Mouse (Mus musculus) MEL (cell line): ENCODE data around the gene Pdia6. TPM values are rescaled to one million over a fixed set of nuclear protein-coding genes. Genes with fewer than 3 reads are reported as not detected.

Source experiments
- DNase-seq: peaks from one replicate; pipeline ENCODE4 v3.0.0; 2011; ENCODE audit warnings: low read depth, low spot score
- H3K27ac ChIP-seq: 2 replicates; pipeline ENCODE4 v1.5.1; 2012; ENCODE audit warnings: low read depth, mild to moderate bottlenecking, control low read depth, low read length, moderate library complexity; ENCODE audit not compliant: control insufficient read depth
- H3K27me3 ChIP-seq, 2 experiments: fragments of 150-350 bp in 1 of 2; sonication (generic) in 1 of 2; 2 replicates each; pipeline ENCODE4 v1.6.1; 2012; ENCODE audit warnings: low read length in 2 of 2, mild to moderate bottlenecking in 2 of 2, improper control_type of control experiment in 1 of 2, moderate library complexity in 1 of 2; ENCODE audit not compliant: insufficient read depth in 2 of 2, control insufficient read depth in 1 of 2
- H3K36me3 ChIP-seq, 2 experiments: 2 replicates each; pipeline ENCODE4 v1.6.1; 2012 to 2014; ENCODE audit warnings: low read length in 2 of 2, improper control_type of control experiment in 1 of 2, inconsistent platforms in 1 of 2, mild to moderate bottlenecking in 1 of 2; ENCODE audit not compliant: insufficient read depth in 2 of 2, control insufficient read depth in 1 of 2
- H3K4me1 ChIP-seq, 2 experiments: fragments of 150-350 bp in 1 of 2; sonication (generic) in 1 of 2; 2 replicates each; pipeline ENCODE4 v1.6.1; 2012; ENCODE audit warnings: low read length in 2 of 2, improper control_type of control experiment in 1 of 2, mild to moderate bottlenecking in 1 of 2; ENCODE audit not compliant: insufficient read depth in 2 of 2, control insufficient read depth in 1 of 2
- H3K4me3 ChIP-seq, 2 experiments: fragments of 150-350 bp in 1 of 2; sonication (generic) in 1 of 2; 2 replicates each; pipeline ENCODE4 v1.5.1; 2012; ENCODE audit warnings: low read depth in 2 of 2, low read length in 2 of 2, mild to moderate bottlenecking in 2 of 2, moderate library complexity in 2 of 2, control low read depth in 1 of 2, improper control_type of control experiment in 1 of 2; ENCODE audit not compliant: control insufficient read depth in 1 of 2, insufficient read depth in 1 of 2
- H3K79me2 ChIP-seq: 2 replicates; pipeline ENCODE4 v1.6.1; 2012; ENCODE audit warnings: mild to moderate bottlenecking, low read length, moderate library complexity; ENCODE audit not compliant: control insufficient read depth, poor library complexity, insufficient read depth
- H3K9ac ChIP-seq: 2 replicates; pipeline ENCODE4 v1.6.1; 2012; ENCODE audit warnings: low read depth, mild to moderate bottlenecking, control low read depth, low read length, moderate library complexity; ENCODE audit not compliant: control insufficient read depth, poor library complexity, severe bottlenecking
- H3K9me3 ChIP-seq: fragments of 150-350 bp; sonication (generic); replicated peaks from 2 replicates; pipeline ENCODE4 v1.6.1; 2012; ENCODE audit warnings: mild to moderate bottlenecking, low read length, improper control_type of control experiment, moderate library complexity; ENCODE audit not compliant: insufficient read depth
- BHLHE40 ChIP-seq: IDR thresholded peaks from 2 replicates; pipeline ENCODE4 v1.6.1; 2012; ENCODE audit warnings: low read depth, mild to moderate bottlenecking, inconsistent platforms, low read length, improper control_type of control experiment, borderline replicate concordance
- CTCF ChIP-seq, 3 experiments: IDR thresholded peaks in 2 of 3; conservative IDR thresholded peaks in 1 of 3; 2 replicates each; pipeline ENCODE4 v1.5.1; 2011 to 2012; ENCODE audit warnings: low read length in 3 of 3, low read depth in 2 of 3, mild to moderate bottlenecking in 2 of 3, improper control_type of control experiment in 1 of 3, inconsistent platforms in 1 of 3, mixed read lengths in 1 of 3, moderate library complexity in 1 of 3; ENCODE audit not compliant: control insufficient read depth in 1 of 3, insufficient read depth in 1 of 3, poor library complexity in 1 of 3, severe bottlenecking in 1 of 3
- E2F4 ChIP-seq: IDR thresholded peaks from 2 replicates; pipeline ENCODE4 v1.6.1; 2011; ENCODE audit warnings: low read depth, low read length, improper control_type of control experiment, borderline replicate concordance
- EP300 ChIP-seq, 2 experiments: IDR thresholded peaks; 2 replicates each; pipeline ENCODE4 v1.6.1; 2011; ENCODE audit warnings: improper control_type of control experiment in 2 of 2, low read length in 2 of 2, low read depth in 1 of 2, mild to moderate bottlenecking in 1 of 2
- ETS1 ChIP-seq: IDR thresholded peaks from 2 replicates; pipeline ENCODE4 v1.6.1; 2012; ENCODE audit warnings: low read depth, mild to moderate bottlenecking, inconsistent platforms, low read length, improper control_type of control experiment, moderate library complexity
- GATA1 ChIP-seq: IDR thresholded peaks from 2 replicates; pipeline ENCODE4 v1.6.1; 2011; ENCODE audit warnings: low read depth, low read length, improper control_type of control experiment
- HCFC1 ChIP-seq: IDR thresholded peaks from 2 replicates; pipeline ENCODE4 v1.6.1; 2012; ENCODE audit warnings: low read depth, mild to moderate bottlenecking, inconsistent platforms, low read length, improper control_type of control experiment, moderate library complexity
- JUND ChIP-seq: IDR thresholded peaks from 2 replicates; pipeline ENCODE4 v1.6.1; 2011; ENCODE audit warnings: low read depth, mild to moderate bottlenecking, improper control_type of control experiment, low read length
- MAFK ChIP-seq: IDR thresholded peaks from 2 replicates; pipeline ENCODE4 v1.6.1; 2011; ENCODE audit warnings: low read depth, mild to moderate bottlenecking, low read length, improper control_type of control experiment, borderline replicate concordance
- MAZ ChIP-seq: IDR thresholded peaks from 2 replicates; pipeline ENCODE4 v1.6.1; 2012; ENCODE audit warnings: low read depth, mild to moderate bottlenecking, inconsistent platforms, low read length, improper control_type of control experiment
- NELFE ChIP-seq: IDR thresholded peaks from 2 replicates; pipeline ENCODE4 v1.6.1; 2011; ENCODE audit warnings: low read depth, low read length, improper control_type of control experiment
- NRF1 ChIP-seq: IDR thresholded peaks from 2 replicates; pipeline ENCODE4 v1.6.1; 2014; ENCODE audit warnings: low read depth, mild to moderate bottlenecking, inconsistent platforms, low read length, improper control_type of control experiment, moderate library complexity; ENCODE audit not compliant: poor library complexity, insufficient read depth, severe bottlenecking
- POLR2A ChIP-seq, 2 experiments: IDR thresholded peaks; 2 replicates each; pipeline ENCODE4 v1.6.1; 2011 to 2012; ENCODE audit warnings: low read length in 2 of 2, mild to moderate bottlenecking in 2 of 2, control low read depth in 1 of 2, improper control_type of control experiment in 1 of 2, low read depth in 1 of 2, moderate library complexity in 1 of 2; ENCODE audit not compliant: control insufficient read depth in 1 of 2, insufficient read depth in 1 of 2, poor library complexity in 1 of 2
- POLR2AphosphoS5 ChIP-seq: IDR thresholded peaks from 2 replicates; pipeline ENCODE4 v1.6.1; 2012; ENCODE audit warnings: low read depth, borderline replicate concordance, mild to moderate bottlenecking, inconsistent platforms, low read length, moderate library complexity, mixed read lengths
- RCOR1 ChIP-seq: IDR thresholded peaks from 2 replicates; pipeline ENCODE4 v1.6.1; 2012; ENCODE audit warnings: low read depth, mild to moderate bottlenecking, inconsistent platforms, low read length, improper control_type of control experiment
- SIN3A ChIP-seq: IDR thresholded peaks from 2 replicates; pipeline ENCODE4 v1.6.1; 2012; ENCODE audit warnings: low read length, improper control_type of control experiment, inconsistent platforms
- TAL1 ChIP-seq: IDR thresholded peaks from 2 replicates; pipeline ENCODE4 v1.6.1; 2012; ENCODE audit warnings: mild to moderate bottlenecking, inconsistent platforms, low read length, moderate library complexity, mixed read lengths
- USF2 ChIP-seq, 2 experiments: IDR thresholded peaks; 2 replicates each; pipeline ENCODE4 v1.6.1; 2011 to 2012; ENCODE audit warnings: improper control_type of control experiment in 2 of 2, low read length in 2 of 2, borderline replicate concordance in 1 of 2, inconsistent platforms in 1 of 2, low read depth in 1 of 2, mild to moderate bottlenecking in 1 of 2; ENCODE audit not compliant: insufficient read depth in 1 of 2
- ZC3H11A ChIP-seq: IDR thresholded peaks from 2 replicates; pipeline ENCODE4 v1.6.1; 2012; ENCODE audit warnings: low read depth, mild to moderate bottlenecking, inconsistent platforms, low read length, improper control_type of control experiment
- ZMIZ1 ChIP-seq: IDR thresholded peaks from 2 replicates; pipeline ENCODE4 v1.6.1; 2012; ENCODE audit warnings: low read depth, mild to moderate bottlenecking, inconsistent platforms, low read length, improper control_type of control experiment, moderate library complexity
- ZNF384 ChIP-seq: IDR thresholded peaks from 2 replicates; pipeline ENCODE4 v1.6.1; 2012; ENCODE audit warnings: low read depth, mild to moderate bottlenecking, inconsistent platforms, low read length, improper control_type of control experiment
- polyA plus RNA-seq, 2 experiments: library from polyadenylated mRNA; stranded (reverse) in 1 of 2; unstranded in 1 of 2; fragments of >175 nt in 1 of 2; fragments of >200 nt in 1 of 2; gene quantifications; 2 replicates each; pipeline versions ENCODE4 v1.2.1 to v1.2.4; 2012; ENCODE audit warnings: low replicate concordance in 2 of 2, low read depth in 1 of 2; ENCODE audit not compliant: insufficient read length in 2 of 2, insufficient read depth in 1 of 2, missing spikeins in 1 of 2
- total RNA-seq: library from RNA; depleted of rRNA; stranded (reverse); fragments of 300-350 nt; gene quantifications from 2 replicates; pipeline ENCODE4 v1.2.3, GENCODE M21; 2012

The Pdia6 gene
- total and polyA plus RNA-seq, 3 experiments: 321 to 373 TPM; not detected in 1

- no peaks in the 10 kb centered on the region for H3K79me2 ChIP-seq
- TF ChIP-seq TAL1: no peak
- TF ChIP-seq E2F4: no peak
- no peak for TF ChIP-seq HCFC1
- TF ChIP-seq MAFK: no peak
- no peak for TF ChIP-seq USF2 (IDR thresholded peaks at IDR 0.05; ENCODE audit: borderline replicate concordance in 1 of 2, insufficient read depth in 1 of 2, low read depth in 1 of 2, low read length in 2 of 2)
- TF ChIP-seq CTCF (IDR thresholded peaks at IDR 0.05 in 2 of 3, conservative IDR thresholded peaks at IDR 0.05 in 1 of 3; ENCODE audit: control insufficient read depth in 1 of 3, insufficient read depth in 1 of 3, low read depth in 2 of 3, low read length in 3 of 3, poor library complexity in 1 of 3, severe bottlenecking in 1 of 3): no peak
- TF ChIP-seq ETS1: no peak
- TF ChIP-seq ZMIZ1: no peak
- TF ChIP-seq NRF1: no peak
- peaks cover 0 to 4% of the 10 kb centered on the region in 2 experiments; a peak in 2 of 4 replicates for H3K27me3 ChIP-seq
- H3K27ac ChIP-seq: no peak overlapping the region
- no peaks in the 10 kb centered on the region for H3K4me1 ChIP-seq
- DNase-seq: no peak
- no peak overlapping the region for H3K9ac ChIP-seq
- no peaks in the 10 kb centered on the region for H3K36me3 ChIP-seq
- no peak overlapping the region for H3K4me3 ChIP-seq
- H3K9me3 ChIP-seq: no peaks in the 10 kb centered on the region
Observed at GRCm38 (mm10) chr12:17223050-17223449, 43.3 kb upstream of the Pdia6 start.

- TF ChIP-seq POLR2A (IDR thresholded peaks at IDR 0.05; ENCODE audit: control insufficient read depth in 1 of 2, insufficient read depth in 1 of 2, low read depth in 1 of 2, low read length in 2 of 2, poor library complexity in 1 of 2) (no peak), NELFE (no peak), RCOR1 (no peak), POLR2AphosphoS5 (no peak), HCFC1 (no peak), GATA1 (no peak), JUND (no peak), ZNF384 (no peak), ZC3H11A (no peak), TAL1 (no peak), EP300 (IDR thresholded peaks at IDR 0.05; ENCODE audit: low read depth in 1 of 2, low read length in 2 of 2) (no peak), BHLHE40 (no peak), SIN3A (no peak), MAZ (no peak), CTCF (IDR thresholded peaks at IDR 0.05 in 2 of 3, conservative IDR thresholded peaks at IDR 0.05 in 1 of 3; ENCODE audit: control insufficient read depth in 1 of 3, insufficient read depth in 1 of 3, low read depth in 2 of 3, low read length in 3 of 3, poor library complexity in 1 of 3, severe bottlenecking in 1 of 3) (no peak)
- Histone ChIP-seq H3K27ac (no peak overlapping the region), H3K9ac (no peak overlapping the region), H3K79me2 (no peaks in the 10 kb centered on the region), H3K36me3 (no peaks in the 10 kb centered on the region), H3K27me3 (no peaks in the 10 kb centered on the region), H3K4me3 (no peak overlapping the region), H3K9me3 (no peaks in the 10 kb centered on the region), H3K4me1 (no peaks in the 10 kb centered on the region)
- DNase-seq: no peak
Observed at GRCm38 (mm10) chr12:17225012-17225411, 41.3 kb upstream of the Pdia6 start.
